Mouse (Mus musculus) MEL (cell line): ENCODE data around the gene Tmem102. TPM values are rescaled to one million over a fixed set of nuclear protein-coding genes. Genes with fewer than 3 reads are reported as not detected.

Experiments used
- DNase-seq: peaks from one replicate; pipeline ENCODE4 v3.0.0; 2011; ENCODE audit warnings: low read depth, low spot score
- H3K27ac ChIP-seq: 2 replicates; pipeline ENCODE4 v1.5.1; 2012; ENCODE audit warnings: low read depth, mild to moderate bottlenecking, control low read depth, low read length, moderate library complexity; ENCODE audit not compliant: control insufficient read depth
- H3K27me3 ChIP-seq, 2 experiments: fragments of 150-350 bp in 1 of 2; sonication (generic) in 1 of 2; 2 replicates each; pipeline ENCODE4 v1.6.1; 2012; ENCODE audit warnings: low read length in 2 of 2, mild to moderate bottlenecking in 2 of 2, improper control_type of control experiment in 1 of 2, moderate library complexity in 1 of 2; ENCODE audit not compliant: insufficient read depth in 2 of 2, control insufficient read depth in 1 of 2
- H3K36me3 ChIP-seq, 2 experiments: 2 replicates each; pipeline ENCODE4 v1.6.1; 2012 to 2014; ENCODE audit warnings: low read length in 2 of 2, improper control_type of control experiment in 1 of 2, inconsistent platforms in 1 of 2, mild to moderate bottlenecking in 1 of 2; ENCODE audit not compliant: insufficient read depth in 2 of 2, control insufficient read depth in 1 of 2
- H3K4me1 ChIP-seq, 2 experiments: fragments of 150-350 bp in 1 of 2; sonication (generic) in 1 of 2; 2 replicates each; pipeline ENCODE4 v1.6.1; 2012; ENCODE audit warnings: low read length in 2 of 2, improper control_type of control experiment in 1 of 2, mild to moderate bottlenecking in 1 of 2; ENCODE audit not compliant: insufficient read depth in 2 of 2, control insufficient read depth in 1 of 2
- H3K4me3 ChIP-seq, 2 experiments: fragments of 150-350 bp in 1 of 2; sonication (generic) in 1 of 2; 2 replicates each; pipeline ENCODE4 v1.5.1; 2012; ENCODE audit warnings: low read depth in 2 of 2, low read length in 2 of 2, mild to moderate bottlenecking in 2 of 2, moderate library complexity in 2 of 2, control low read depth in 1 of 2, improper control_type of control experiment in 1 of 2; ENCODE audit not compliant: control insufficient read depth in 1 of 2, insufficient read depth in 1 of 2
- H3K79me2 ChIP-seq: 2 replicates; pipeline ENCODE4 v1.6.1; 2012; ENCODE audit warnings: mild to moderate bottlenecking, low read length, moderate library complexity; ENCODE audit not compliant: control insufficient read depth, poor library complexity, insufficient read depth
- H3K9ac ChIP-seq: 2 replicates; pipeline ENCODE4 v1.6.1; 2012; ENCODE audit warnings: low read depth, mild to moderate bottlenecking, control low read depth, low read length, moderate library complexity; ENCODE audit not compliant: control insufficient read depth, poor library complexity, severe bottlenecking
- H3K9me3 ChIP-seq: fragments of 150-350 bp; sonication (generic); replicated peaks from 2 replicates; pipeline ENCODE4 v1.6.1; 2012; ENCODE audit warnings: mild to moderate bottlenecking, low read length, improper control_type of control experiment, moderate library complexity; ENCODE audit not compliant: insufficient read depth
- BHLHE40 ChIP-seq: IDR thresholded peaks from 2 replicates; pipeline ENCODE4 v1.6.1; 2012; ENCODE audit warnings: low read depth, mild to moderate bottlenecking, inconsistent platforms, low read length, improper control_type of control experiment, borderline replicate concordance
- CHD1 ChIP-seq: IDR thresholded peaks from 2 replicates; pipeline ENCODE4 v1.6.1; 2012; ENCODE audit warnings: low read depth, mild to moderate bottlenecking, inconsistent platforms, low read length, improper control_type of control experiment
- CHD2 ChIP-seq: IDR thresholded peaks from 2 replicates; pipeline ENCODE4 v1.6.1; 2011; ENCODE audit warnings: low read length, improper control_type of control experiment
- CTCF ChIP-seq, 3 experiments: IDR thresholded peaks in 2 of 3; conservative IDR thresholded peaks in 1 of 3; 2 replicates each; pipeline ENCODE4 v1.5.1; 2011 to 2012; ENCODE audit warnings: low read length in 3 of 3, low read depth in 2 of 3, mild to moderate bottlenecking in 2 of 3, improper control_type of control experiment in 1 of 3, inconsistent platforms in 1 of 3, mixed read lengths in 1 of 3, moderate library complexity in 1 of 3; ENCODE audit not compliant: control insufficient read depth in 1 of 3, insufficient read depth in 1 of 3, poor library complexity in 1 of 3, severe bottlenecking in 1 of 3
- E2F4 ChIP-seq: IDR thresholded peaks from 2 replicates; pipeline ENCODE4 v1.6.1; 2011; ENCODE audit warnings: low read depth, low read length, improper control_type of control experiment, borderline replicate concordance
- ELF1 ChIP-seq: IDR thresholded peaks from 2 replicates; pipeline ENCODE4 v1.6.1; 2014; ENCODE audit warnings: low read depth, mild to moderate bottlenecking, inconsistent platforms, low read length, improper control_type of control experiment, moderate library complexity
- EP300 ChIP-seq, 2 experiments: IDR thresholded peaks; 2 replicates each; pipeline ENCODE4 v1.6.1; 2011; ENCODE audit warnings: improper control_type of control experiment in 2 of 2, low read length in 2 of 2, low read depth in 1 of 2, mild to moderate bottlenecking in 1 of 2
- GABPA ChIP-seq: IDR thresholded peaks from 2 replicates; pipeline ENCODE4 v1.6.1; 2012; ENCODE audit warnings: low read depth, mild to moderate bottlenecking, inconsistent platforms, low read length, improper control_type of control experiment, moderate library complexity
- GATA1 ChIP-seq: IDR thresholded peaks from 2 replicates; pipeline ENCODE4 v1.6.1; 2011; ENCODE audit warnings: low read depth, low read length, improper control_type of control experiment
- HCFC1 ChIP-seq: IDR thresholded peaks from 2 replicates; pipeline ENCODE4 v1.6.1; 2012; ENCODE audit warnings: low read depth, mild to moderate bottlenecking, inconsistent platforms, low read length, improper control_type of control experiment, moderate library complexity
- JUND ChIP-seq: IDR thresholded peaks from 2 replicates; pipeline ENCODE4 v1.6.1; 2011; ENCODE audit warnings: low read depth, mild to moderate bottlenecking, improper control_type of control experiment, low read length
- KAT2A ChIP-seq: conservative IDR thresholded peaks from 2 replicates; pipeline ENCODE4 v1.6.1; 2012; ENCODE audit warnings: low read depth, low read length, improper control_type of control experiment, inconsistent platforms
- MAFK ChIP-seq: IDR thresholded peaks from 2 replicates; pipeline ENCODE4 v1.6.1; 2011; ENCODE audit warnings: low read depth, mild to moderate bottlenecking, low read length, improper control_type of control experiment, borderline replicate concordance
- MAX ChIP-seq: IDR thresholded peaks from 2 replicates; pipeline ENCODE4 v1.6.1; 2011; ENCODE audit warnings: low read length, improper control_type of control experiment
- MAZ ChIP-seq: IDR thresholded peaks from 2 replicates; pipeline ENCODE4 v1.6.1; 2012; ENCODE audit warnings: low read depth, mild to moderate bottlenecking, inconsistent platforms, low read length, improper control_type of control experiment
- MEF2A ChIP-seq: IDR thresholded peaks from 2 replicates; pipeline ENCODE4 v1.6.1; 2014; ENCODE audit warnings: low read depth, mild to moderate bottlenecking, inconsistent platforms, low read length, improper control_type of control experiment; ENCODE audit not compliant: poor library complexity, insufficient replicate concordance, severe bottlenecking; ENCODE audit errors: extremely low read depth
- MXI1 ChIP-seq: IDR thresholded peaks from 2 replicates; pipeline ENCODE4 v1.6.1; 2011; ENCODE audit warnings: mild to moderate bottlenecking, low read depth, low read length, improper control_type of control experiment
- MYB ChIP-seq: IDR thresholded peaks from 2 replicates; pipeline ENCODE4 v1.6.1; 2011; ENCODE audit warnings: mild to moderate bottlenecking, low read depth, low read length, improper control_type of control experiment
- MYC ChIP-seq: IDR thresholded peaks from 2 replicates; pipeline ENCODE4 v1.6.1; 2011; ENCODE audit warnings: low read depth, mild to moderate bottlenecking, low read length, improper control_type of control experiment, moderate library complexity
- NELFE ChIP-seq: IDR thresholded peaks from 2 replicates; pipeline ENCODE4 v1.6.1; 2011; ENCODE audit warnings: low read depth, low read length, improper control_type of control experiment
- NRF1 ChIP-seq: IDR thresholded peaks from 2 replicates; pipeline ENCODE4 v1.6.1; 2014; ENCODE audit warnings: low read depth, mild to moderate bottlenecking, inconsistent platforms, low read length, improper control_type of control experiment, moderate library complexity; ENCODE audit not compliant: poor library complexity, insufficient read depth, severe bottlenecking
- POLR2A ChIP-seq, 2 experiments: IDR thresholded peaks; 2 replicates each; pipeline ENCODE4 v1.6.1; 2011 to 2012; ENCODE audit warnings: low read length in 2 of 2, mild to moderate bottlenecking in 2 of 2, control low read depth in 1 of 2, improper control_type of control experiment in 1 of 2, low read depth in 1 of 2, moderate library complexity in 1 of 2; ENCODE audit not compliant: control insufficient read depth in 1 of 2, insufficient read depth in 1 of 2, poor library complexity in 1 of 2
- POLR2AphosphoS2 ChIP-seq: IDR thresholded peaks from 2 replicates; pipeline ENCODE4 v1.6.1; 2011; ENCODE audit warnings: low read length, improper control_type of control experiment
- POLR2AphosphoS5 ChIP-seq: IDR thresholded peaks from 2 replicates; pipeline ENCODE4 v1.6.1; 2012; ENCODE audit warnings: low read depth, borderline replicate concordance, mild to moderate bottlenecking, inconsistent platforms, low read length, moderate library complexity, mixed read lengths
- RAD21 ChIP-seq: IDR thresholded peaks from 2 replicates; pipeline ENCODE4 v1.6.1; 2011; ENCODE audit warnings: mild to moderate bottlenecking, low read depth, low read length, improper control_type of control experiment
- RCOR1 ChIP-seq: IDR thresholded peaks from 2 replicates; pipeline ENCODE4 v1.6.1; 2012; ENCODE audit warnings: low read depth, mild to moderate bottlenecking, inconsistent platforms, low read length, improper control_type of control experiment
- SIN3A ChIP-seq: IDR thresholded peaks from 2 replicates; pipeline ENCODE4 v1.6.1; 2012; ENCODE audit warnings: low read length, improper control_type of control experiment, inconsistent platforms
- SMC3 ChIP-seq: IDR thresholded peaks from 2 replicates; pipeline ENCODE4 v1.6.1; 2011; ENCODE audit warnings: low read depth, low read length, improper control_type of control experiment
- TAL1 ChIP-seq: IDR thresholded peaks from 2 replicates; pipeline ENCODE4 v1.6.1; 2012; ENCODE audit warnings: mild to moderate bottlenecking, inconsistent platforms, low read length, moderate library complexity, mixed read lengths
- TBP ChIP-seq: IDR thresholded peaks from 2 replicates; pipeline ENCODE4 v1.8.0; 2011; ENCODE audit warnings: low read depth, low read length, improper control_type of control experiment
- TCF12 ChIP-seq: IDR thresholded peaks from 2 replicates; pipeline ENCODE4 v1.6.1; 2014; ENCODE audit warnings: low read depth, mild to moderate bottlenecking, inconsistent platforms, low read length, improper control_type of control experiment, moderate library complexity
- UBTF ChIP-seq: IDR thresholded peaks from 2 replicates; pipeline ENCODE4 v1.6.1; 2012; ENCODE audit warnings: low read depth, mild to moderate bottlenecking, inconsistent platforms, low read length, improper control_type of control experiment, moderate library complexity, borderline replicate concordance; ENCODE audit not compliant: insufficient read depth
- USF2 ChIP-seq, 2 experiments: IDR thresholded peaks; 2 replicates each; pipeline ENCODE4 v1.6.1; 2011 to 2012; ENCODE audit warnings: improper control_type of control experiment in 2 of 2, low read length in 2 of 2, borderline replicate concordance in 1 of 2, inconsistent platforms in 1 of 2, low read depth in 1 of 2, mild to moderate bottlenecking in 1 of 2; ENCODE audit not compliant: insufficient read depth in 1 of 2
- ZC3H11A ChIP-seq: IDR thresholded peaks from 2 replicates; pipeline ENCODE4 v1.6.1; 2012; ENCODE audit warnings: low read depth, mild to moderate bottlenecking, inconsistent platforms, low read length, improper control_type of control experiment
- ZKSCAN1 ChIP-seq: IDR thresholded peaks from 2 replicates; pipeline ENCODE4 v1.6.1; 2012; ENCODE audit warnings: low read depth, mild to moderate bottlenecking, inconsistent platforms, low read length, improper control_type of control experiment, moderate library complexity
- ZMIZ1 ChIP-seq: IDR thresholded peaks from 2 replicates; pipeline ENCODE4 v1.6.1; 2012; ENCODE audit warnings: low read depth, mild to moderate bottlenecking, inconsistent platforms, low read length, improper control_type of control experiment, moderate library complexity
- ZNF384 ChIP-seq: IDR thresholded peaks from 2 replicates; pipeline ENCODE4 v1.6.1; 2012; ENCODE audit warnings: low read depth, mild to moderate bottlenecking, inconsistent platforms, low read length, improper control_type of control experiment
- polyA plus RNA-seq, 2 experiments: library from polyadenylated mRNA; stranded (reverse) in 1 of 2; unstranded in 1 of 2; fragments of >175 nt in 1 of 2; fragments of >200 nt in 1 of 2; gene quantifications; 2 replicates each; pipeline versions ENCODE4 v1.2.1 to v1.2.4; 2012; ENCODE audit warnings: low replicate concordance in 2 of 2, low read depth in 1 of 2; ENCODE audit not compliant: insufficient read length in 2 of 2, insufficient read depth in 1 of 2, missing spikeins in 1 of 2
- total RNA-seq: library from RNA; depleted of rRNA; stranded (reverse); fragments of 300-350 nt; gene quantifications from 2 replicates; pipeline ENCODE4 v1.2.3, GENCODE M21; 2012

Tmem102 gene
- total and polyA plus RNA-seq, 3 experiments: 0.31 to 2.4 TPM; not detected in 1

GRCm38 (mm10) chr11:69802648-69803105 is 2.7 kb downstream of the Tmem102 start:
- Histone ChIP-seq H3K36me3 (peaks cover 0 to 8% of the 10 kb centered on the region in 2 experiments; a peak in 2 of 4 replicates), H3K27me3 (no peaks in the 10 kb centered on the region), H3K9me3 (no peaks in the 10 kb centered on the region), H3K79me2 (peaks cover 8% of the 10 kb centered on the region; the same call in 1 of the 2 replicates), H3K9ac (peak overlapping the region; percentile 78), H3K4me1 (peaks cover 5 to 19% of the 10 kb centered on the region in 2 experiments; a peak in 3 of 4 replicates), H3K27ac (peak overlapping the region; percentile 27; the same call in 1 of the 2 replicates), H3K4me3 (peak overlapping the region; percentile 70 to 89)
- peak; percentile 93 for DNase-seq
- TF ChIP-seq E2F4: no peak
- TF ChIP-seq MAZ: peak; percentile 97
- no peak for TF ChIP-seq ELF1
- TF ChIP-seq RAD21: no peak
- TF ChIP-seq CHD2: no peak; the same call in 1 of the 2 replicates
- TF ChIP-seq POLR2A (IDR thresholded peaks at IDR 0.05; ENCODE audit: control insufficient read depth in 1 of 2, insufficient read depth in 1 of 2, low read depth in 1 of 2, low read length in 2 of 2, poor library complexity in 1 of 2): peak; percentile 50 to 56; a peak in 2 of 4 replicates
- 0 out of 2 replicates have a peak, but pooled peaks have one; percentile 9 for TF ChIP-seq GABPA
- TF ChIP-seq MAFK: no peak
- peak; percentile 92; the same call in 1 of the 2 replicates for TF ChIP-seq UBTF
- no peak for TF ChIP-seq MEF2A
- no peak for TF ChIP-seq ZC3H11A
- no peak for TF ChIP-seq CTCF (IDR thresholded peaks at IDR 0.05 in 2 of 3, conservative IDR thresholded peaks at IDR 0.05 in 1 of 3; ENCODE audit: control insufficient read depth in 1 of 3, insufficient read depth in 1 of 3, low read depth in 2 of 3, low read length in 3 of 3, poor library complexity in 1 of 3, severe bottlenecking in 1 of 3)
- TF ChIP-seq MYC: no peak
- TF ChIP-seq SMC3: no peak
- peak; percentile 35; the same call in 1 of the 2 replicates for TF ChIP-seq SIN3A
- TF ChIP-seq MXI1: peak; percentile 78
- no peak for TF ChIP-seq NRF1
- TF ChIP-seq ZKSCAN1: no peak
- peak; percentile 73 for TF ChIP-seq POLR2AphosphoS2
- TF ChIP-seq HCFC1: peak; percentile 63; the same call in 1 of the 2 replicates
- TF ChIP-seq MAX: 0 out of 2 replicates have a peak, but pooled peaks have one; percentile 18
- TF ChIP-seq POLR2AphosphoS5: no peak
- TF ChIP-seq NELFE: peak; percentile 53
- TF ChIP-seq JUND: no peak
- no peak for TF ChIP-seq USF2 (IDR thresholded peaks at IDR 0.05; ENCODE audit: borderline replicate concordance in 1 of 2, insufficient read depth in 1 of 2, low read depth in 1 of 2, low read length in 2 of 2)
- no peak for TF ChIP-seq ZNF384
- TF ChIP-seq TCF12: peak; percentile 49; the same call in 1 of the 2 replicates
- TF ChIP-seq TBP: no peak
- no peak for TF ChIP-seq GATA1
- TF ChIP-seq TAL1: no peak
- no peak; the same call in 1 of the 2 replicates for TF ChIP-seq KAT2A
- no peak for TF ChIP-seq RCOR1
- no peak for TF ChIP-seq CHD1
- no peak for TF ChIP-seq MYB
- peak; percentile 86 for TF ChIP-seq ZMIZ1
- no peak for TF ChIP-seq BHLHE40
- TF ChIP-seq EP300 (IDR thresholded peaks at IDR 0.05; ENCODE audit: low read depth in 1 of 2, low read length in 2 of 2): no peak; a peak in 1 of 4 replicates
